Mouse (Mus musculus): ENCODE results near the gene Gm11437. TPM values are rescaled to one million over a fixed set of nuclear protein-coding genes. Genes with fewer than 3 reads are reported as not detected.
A peak's percentile ranks its signal among the peaks of the same experiment; 100 is the strongest.

Gene Gm11437
- not detected for total RNA-seq (2021)

DNA sequence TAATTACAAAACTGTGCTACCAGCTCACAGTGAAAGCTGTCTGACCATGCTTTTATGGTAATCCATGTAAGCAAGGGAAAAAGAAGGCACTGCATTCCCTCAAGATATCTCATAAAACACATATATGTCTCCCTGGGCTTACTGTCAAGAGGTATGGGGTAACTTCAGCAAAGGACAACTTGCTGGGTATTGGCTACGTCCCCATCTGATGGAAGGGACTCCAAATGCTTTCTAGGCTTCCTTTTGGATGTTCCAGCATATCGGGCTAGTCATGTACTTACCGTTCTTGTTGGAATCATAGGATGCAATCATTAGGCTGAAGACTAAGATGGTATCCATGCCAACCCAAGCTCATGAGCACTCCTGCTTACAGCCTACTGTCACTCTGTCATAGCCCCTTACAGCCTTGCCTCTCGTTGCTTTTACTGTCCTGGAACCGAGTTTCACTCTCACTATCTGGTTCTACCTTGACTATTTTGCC, at the start of gene Gm11437:
Gene Gm11437, minus strand, starts transcription at position 431 of the 481 bp plus-strand sequence.
- intact Hi-C loops (cut with DNase I), result no loop called here
- no peak for DNase-seq (ENCODE audit: low spot score)

DNA sequence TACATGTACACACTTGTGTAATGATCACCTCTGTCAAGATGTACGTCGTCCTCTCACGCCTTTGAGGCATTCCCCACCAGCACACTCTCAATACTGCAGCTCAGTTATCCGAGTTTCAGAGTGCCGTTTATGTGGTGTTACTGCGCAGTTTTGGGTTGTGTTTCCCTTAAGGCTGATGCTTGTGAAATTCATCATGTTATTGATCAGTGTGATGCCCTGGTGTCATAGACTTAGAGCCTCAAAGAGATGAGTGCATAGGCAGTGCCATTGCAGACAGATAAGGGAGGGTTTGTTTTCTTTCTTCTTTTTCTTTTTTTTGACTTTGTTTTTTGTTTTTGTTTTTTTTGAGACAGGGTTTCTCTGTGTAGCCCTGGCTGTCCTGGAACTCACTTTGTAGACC, 43.6 kb upstream of the Gm11437 start:
- intact Hi-C loops (cut with DNase I), result no loop called here

DNA sequence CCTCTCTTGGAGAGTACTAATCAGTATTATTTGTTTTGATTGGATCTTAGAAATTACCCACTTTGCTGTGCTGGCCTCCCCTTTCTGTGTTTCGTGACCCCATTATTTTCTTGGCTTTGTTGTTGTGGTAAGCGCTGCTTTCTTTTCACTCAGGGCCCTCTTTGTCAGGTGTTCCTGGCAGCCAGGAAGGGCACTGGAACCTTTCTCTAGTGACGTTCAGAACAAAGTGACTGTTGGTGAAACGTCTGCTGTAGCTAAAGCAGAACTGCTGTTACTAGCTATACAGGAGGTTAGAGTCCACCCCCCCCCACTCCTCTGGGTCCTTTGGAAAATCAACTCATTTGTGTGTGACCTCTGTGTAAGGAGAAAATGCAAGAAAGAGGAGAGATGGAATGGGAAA, 38.5 kb upstream of the Gm11437 start:
- DNase-seq (ENCODE audit: low spot score), result no peak
- intact Hi-C loops (cut with DNase I), result no loop called here

More for the DNA sequence above, 43.6 kb upstream of the Gm11437 start:
- DNase-seq (ENCODE audit: low spot score), result no peak

DNA sequence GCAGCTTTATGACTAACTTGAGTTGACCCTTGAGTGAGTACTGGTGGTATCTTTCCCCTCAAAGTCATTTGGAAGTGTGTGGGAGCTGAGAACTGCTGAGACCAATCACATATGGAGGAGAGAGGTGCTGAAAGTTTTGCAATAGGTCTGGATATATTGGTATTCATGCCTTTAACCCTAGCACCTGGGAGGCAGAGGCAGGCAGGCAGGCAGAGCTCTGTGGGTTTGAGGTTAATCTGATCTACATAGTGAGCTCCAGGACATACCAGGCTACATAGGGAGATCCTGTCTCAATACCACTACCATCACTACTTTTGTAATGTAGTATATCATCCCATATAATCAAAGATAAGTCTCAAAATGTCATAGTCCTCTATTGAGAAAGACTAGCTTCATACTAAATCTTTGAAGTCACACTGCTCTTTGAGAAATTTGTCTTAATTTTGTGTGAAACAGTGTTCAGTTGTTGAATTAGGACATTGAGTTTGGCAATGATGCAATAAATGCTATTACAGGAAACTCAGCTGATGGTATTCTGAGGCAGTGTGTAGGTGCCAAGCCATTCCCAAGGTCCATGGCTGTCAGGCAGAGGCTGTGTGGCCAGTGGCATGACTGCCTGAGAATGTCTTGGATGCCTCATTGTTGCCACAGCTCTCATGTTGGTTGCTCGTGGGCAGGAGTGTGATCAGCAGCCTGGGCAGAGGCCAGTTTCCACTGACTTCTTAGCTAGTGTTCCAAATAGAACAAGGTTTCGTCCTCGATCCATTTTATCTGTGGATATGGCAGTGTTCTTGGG, 30.5 kb upstream of the Gm11437 start:
- intact Hi-C loops (cut with DNase I), result no loop called here
- DNase-seq (ENCODE audit: low spot score), result peak; percentile 6

- DNase-seq (ENCODE audit: low spot score), result no peak
- intact Hi-C loops (cut with DNase I), result no loop called here
Observed at GRCm38 (mm10) chr11:84194751-84195150, 27.5 kb upstream of the Gm11437 start.

- intact Hi-C loops (cut with DNase I), result no loop called here
- no peak for DNase-seq (ENCODE audit: low spot score)
Observed at GRCm38 (mm10) chr11:84193249-84193648, 26.0 kb upstream of the Gm11437 start.

DNA sequence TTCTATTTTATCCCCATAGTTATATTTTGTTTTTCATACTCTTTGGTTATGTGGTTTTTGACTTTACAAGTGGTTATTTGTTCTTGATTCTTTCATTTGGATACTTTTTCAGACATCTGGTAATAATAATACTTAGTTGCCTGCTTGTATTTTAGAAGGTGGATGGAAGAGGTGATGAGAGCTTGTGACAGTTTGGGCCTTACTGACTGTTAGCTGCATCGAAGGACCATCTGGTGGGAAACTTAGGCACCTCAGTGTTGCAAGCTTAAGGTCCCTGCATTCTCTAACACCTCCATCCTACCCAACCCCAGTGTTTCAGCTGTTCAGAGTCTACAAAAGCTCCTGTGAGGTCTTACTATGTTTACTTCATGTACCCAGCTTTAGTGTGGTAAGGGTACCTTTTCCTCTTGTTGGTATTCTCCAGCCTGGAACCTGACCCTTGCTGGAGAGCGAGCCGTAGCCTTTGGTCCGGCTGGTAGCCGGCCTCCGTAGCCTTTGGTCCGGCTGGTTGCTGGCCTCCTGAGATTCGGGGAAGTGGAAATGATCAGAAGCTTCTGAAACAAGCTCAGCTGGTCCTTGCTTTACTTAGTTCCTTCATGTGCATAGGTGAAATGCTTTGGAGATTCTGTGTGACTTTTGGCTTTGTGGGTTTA, 23.4 kb upstream of the Gm11437 start:
- DNase-seq (ENCODE audit: low spot score), result no peak
- intact Hi-C loops (cut with DNase I), result no loop called here

- intact Hi-C loops (cut with DNase I), result loop anchor here (10.0 kb wide), 1 partner anchor 686 kb away; the partner anchor contains the start of gene Ggnbp2
- no peak for DNase-seq (ENCODE audit: low spot score)
Observed at GRCm38 (mm10) chr11:84188530-84188929, 21.3 kb upstream of the Gm11437 start.

- no peak for DNase-seq (ENCODE audit: low spot score)
- intact Hi-C loops (cut with DNase I), result loop anchor here (2.0 to 10.0 kb wide), 2 partner anchors 62 to 694 kb away; partner anchors contain the start of gene Ggnbp2
Observed at GRCm38 (mm10) chr11:84181286-84181685, 14.0 kb upstream of the Gm11437 start.

- intact Hi-C loops (cut with DNase I), result loop anchor here (2.0 to 10.0 kb wide), 3 partner anchors 63 to 695 kb away; partner anchors contain the start of gene Ggnbp2
- peak; percentile 40 for DNase-seq (ENCODE audit: low spot score)
Observed at GRCm38 (mm10) chr11:84179954-84180598, 12.8 kb upstream of the Gm11437 start.

- intact Hi-C loops (cut with DNase I), result loop anchor here (10.0 kb wide), 1 partner anchor 395 kb away; no protein-coding TSS in a partner anchor
- peak; percentile 95 for DNase-seq (ENCODE audit: low spot score)
Observed at GRCm38 (mm10) chr11:84179226-84179953, 12.1 kb upstream of the Gm11437 start.

GRCm38 (mm10) chr11:84178571-84178970, 11.3 kb upstream of the Gm11437 start:
- no peak for DNase-seq (ENCODE audit: low spot score)
- intact Hi-C loops (cut with DNase I), result loop anchor here (10.0 kb wide), 1 partner anchor 394 kb away; no protein-coding TSS in a partner anchor

GRCm38 (mm10) chr11:84172539-84173435, 5.5 kb upstream of the Gm11437 start:
- intact Hi-C loops (cut with DNase I), result loop anchor here (10.0 kb wide), 1 partner anchor 388 kb away; no protein-coding TSS in a partner anchor
- no peak for DNase-seq (ENCODE audit: low spot score)

GRCm38 (mm10) chr11:84168701-84169288, 1.5 kb upstream of the Gm11437 start:
- DNase-seq (ENCODE audit: low spot score), result no peak

GRCm38 (mm10) chr11:84164561-84164960, 2.7 kb downstream of the Gm11437 start:
- DNase-seq (ENCODE audit: low spot score), result no peak
- intact Hi-C loops (cut with DNase I), result no loop called here

More at GRCm38 (mm10) chr11:84168701-84169288, 1.5 kb upstream of the Gm11437 start:
- intact Hi-C loops (cut with DNase I), result no loop called here

GRCm38 (mm10) chr11:84164123-84164522, 3.2 kb downstream of the Gm11437 start:
- DNase-seq (ENCODE audit: low spot score), result no peak
- intact Hi-C loops (cut with DNase I), result no loop called here

GRCm38 (mm10) chr11:84156535-84157262, 10.6 kb downstream of the Gm11437 start:
- DNase-seq (ENCODE audit: low spot score), result no peak
- intact Hi-C loops (cut with DNase I), result no loop called here

DNA sequence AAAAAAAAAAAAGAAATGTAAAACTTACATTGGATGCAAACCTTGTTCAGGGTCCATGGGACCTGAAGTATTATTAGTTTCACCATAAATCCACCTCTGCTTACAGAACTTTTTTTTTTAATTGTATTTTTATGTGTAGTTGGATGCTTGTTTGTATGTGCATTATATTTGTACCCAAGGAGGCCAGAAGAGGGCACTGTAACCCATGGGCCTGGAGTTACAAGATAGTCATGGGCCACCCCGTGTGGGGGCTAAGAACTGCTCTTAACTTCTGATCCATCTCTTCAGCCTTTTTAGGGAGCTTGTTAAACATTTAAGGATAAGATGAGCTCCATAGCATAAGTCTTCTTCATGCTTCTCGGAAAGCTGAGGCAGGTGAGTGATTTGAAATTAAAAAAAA, 16.4 kb downstream of the Gm11437 start:
- intact Hi-C loops (cut with DNase I), result no loop called here
- no peak for DNase-seq (ENCODE audit: low spot score)

Data from heart, postnatal 25 days (tissue).